Mouse (Mus musculus) hindbrain, embryonic 15.5 days (tissue): ENCODE data around the gene Kcnh1. TPM values are rescaled to one million over a fixed set of nuclear protein-coding genes. Genes with fewer than 3 reads are reported as not detected.

Source experiments
- ATAC-seq: fragments of 200-750 bp; cut with Nextera tagmentation; 2 replicates; pipeline ENCODE4 v1.8.0; 2017; ENCODE audit warnings: low read depth, moderate number of reproducible peaks, moderate TSS enrichment; ENCODE audit not compliant: low FRiP score
- H3K27ac ChIP-seq: fragments of 300-500 bp; sonication (generic); replicated peaks from 2 replicates; pipeline ENCODE4 v1.5.1; 2015; ENCODE audit warnings: mild to moderate bottlenecking, inconsistent platforms
- H3K27me3 ChIP-seq: fragments of 300-500 bp; sonication (generic); 2 replicates; pipeline ENCODE4 v1.6.1; 2015; ENCODE audit warnings: control low read depth, inconsistent platforms
- H3K36me3 ChIP-seq: fragments of 300-500 bp; sonication (generic); 2 replicates; pipeline ENCODE4 v1.6.1; 2015; ENCODE audit warnings: control low read depth, inconsistent platforms
- H3K4me1 ChIP-seq: fragments of 300-500 bp; sonication (generic); replicated peaks from 2 replicates; pipeline ENCODE4 v1.6.1; 2015; ENCODE audit warnings: control low read depth, inconsistent platforms
- H3K4me2 ChIP-seq: fragments of 300-500 bp; sonication (generic); 2 replicates; pipeline ENCODE4 v1.6.1; 2015; ENCODE audit warnings: moderate library complexity, mild to moderate bottlenecking, inconsistent platforms
- H3K4me3 ChIP-seq: fragments of 300-500 bp; sonication (generic); 2 replicates; pipeline ENCODE4 v1.5.1; 2015; ENCODE audit warnings: mild to moderate bottlenecking, inconsistent platforms
- H3K9ac ChIP-seq: fragments of 300-500 bp; sonication (generic); 2 replicates; pipeline ENCODE4 v1.6.1; 2015; ENCODE audit warnings: inconsistent platforms
- H3K9me3 ChIP-seq: fragments of 300-500 bp; sonication (generic); 2 replicates; pipeline ENCODE4 v1.6.1; 2016; ENCODE audit warnings: control low read depth, inconsistent platforms
- WGBS: fragments of 180-500 bp; shearing (Covaris S2); methylation state at CpG from one replicate; pipeline ENCODE4 v1.1.7; 2015; 5-methylcytosine and 5-hydroxymethylcytosine counted together
- polyA plus RNA-seq: library from polyadenylated mRNA; unstranded; fragments of >200 nt; fragmentation: Nextera tagmentation; extraction: Ambion mirVana; gene quantifications from 2 replicates; pipeline ENCODE4 v1.2.1, GENCODE M21; 2015

Kcnh1 gene
- polyA plus RNA-seq, 1 experiment from 2014 or later = 3.6 TPM

DNA sequence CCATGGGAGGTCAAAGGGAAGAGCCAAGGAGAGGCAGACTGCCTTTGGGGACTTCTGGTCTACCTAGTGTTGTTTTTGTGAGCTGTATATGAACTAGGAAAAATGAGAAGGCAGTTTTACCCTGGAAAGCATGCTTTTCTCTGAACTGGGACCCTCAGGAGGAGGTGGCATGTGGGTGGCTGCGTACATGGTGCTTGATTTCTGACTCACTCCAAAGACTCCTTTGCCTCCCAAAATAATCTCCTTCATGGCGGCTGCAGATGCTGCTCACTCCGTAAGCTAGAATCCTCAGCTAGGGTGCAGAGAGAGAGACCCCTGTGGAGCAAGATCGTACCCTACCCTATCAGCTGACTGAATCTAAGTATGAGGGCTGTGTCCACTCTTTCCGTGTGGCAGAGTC is 145.5 kb downstream of the Kcnh1 start:
- no peak overlapping the region for H3K9ac ChIP-seq
- no peak overlapping the region for H3K27ac ChIP-seq
- no peaks in the 10 kb centered on the region for H3K9me3 ChIP-seq
- H3K36me3 ChIP-seq = no peaks in the 10 kb centered on the region
- ATAC-seq = no peak
- WGBS = 92% methylated on average over 5 of the region's 5 CpGs
- no peak overlapping the region for H3K4me3 ChIP-seq
- no peaks in the 10 kb centered on the region for H3K4me1 ChIP-seq
- H3K27me3 ChIP-seq = no peaks in the 10 kb centered on the region
- H3K4me2 ChIP-seq = no peak overlapping the region

DNA sequence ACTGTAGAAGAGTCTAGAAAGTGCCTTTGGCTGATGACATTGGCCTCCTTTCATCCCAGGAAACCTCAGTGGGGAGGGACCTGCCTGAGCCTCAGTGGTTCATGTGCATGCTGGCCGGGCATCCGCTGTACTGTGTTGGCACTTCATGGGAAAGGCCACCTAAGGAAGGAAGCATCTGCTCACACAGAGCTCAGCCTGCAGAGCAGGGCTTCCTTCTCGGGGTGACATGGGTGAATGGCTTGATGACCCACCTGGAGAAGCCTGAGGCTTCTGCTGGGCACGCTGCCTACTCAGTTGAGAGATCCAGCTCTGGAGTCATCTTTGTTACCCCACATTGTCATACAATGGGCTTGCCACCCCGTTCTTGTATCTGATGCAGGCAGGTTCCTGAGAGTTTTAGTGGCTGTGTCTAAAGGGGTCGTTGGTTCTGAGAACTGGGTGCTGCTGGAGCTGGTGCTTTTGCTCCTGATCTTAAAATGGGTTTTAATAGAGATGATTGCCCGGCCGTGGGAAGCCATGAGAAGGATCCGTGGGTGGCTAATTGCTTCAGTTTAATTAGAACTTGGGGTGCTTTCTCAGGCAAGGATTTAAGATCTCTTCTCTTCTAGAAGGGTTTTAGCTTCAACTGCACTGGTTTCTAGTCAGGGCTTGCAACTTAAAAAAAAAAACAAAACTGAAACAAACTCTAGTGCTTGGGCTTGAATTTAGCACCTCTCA is 148.9 kb downstream of the Kcnh1 start:
- 82% methylated on average over 9 of the region's 9 CpGs for WGBS
- H3K4me3 ChIP-seq = no peak overlapping the region
- no peaks in the 10 kb centered on the region for H3K9me3 ChIP-seq
- H3K27ac ChIP-seq = no peak overlapping the region
- no peaks in the 10 kb centered on the region for H3K4me1 ChIP-seq
- H3K4me2 ChIP-seq = no peak overlapping the region
- H3K9ac ChIP-seq = no peak overlapping the region
- no peaks in the 10 kb centered on the region for H3K27me3 ChIP-seq
- H3K36me3 ChIP-seq = no peaks in the 10 kb centered on the region
- no peak for ATAC-seq

DNA sequence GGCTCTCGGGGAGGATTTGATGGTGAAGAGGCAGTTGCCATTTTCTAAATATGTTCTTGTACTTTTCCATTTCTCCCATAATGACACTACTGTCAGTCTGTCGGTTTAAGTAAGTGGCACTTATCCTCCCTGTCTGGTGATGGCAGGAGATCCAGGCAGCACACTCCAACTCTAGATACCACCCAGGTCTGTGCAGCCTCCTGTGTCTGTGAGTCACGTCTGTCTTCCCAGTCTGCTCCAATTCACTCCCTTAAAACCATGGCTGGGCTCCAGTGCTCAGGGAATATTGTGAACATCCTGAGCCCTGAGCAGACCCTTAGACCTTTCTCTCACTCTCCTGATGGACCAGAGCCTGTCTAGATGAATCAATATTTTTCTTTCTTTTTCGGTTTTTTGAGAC is 151.2 kb downstream of the Kcnh1 start:
- H3K9me3 ChIP-seq = no peaks in the 10 kb centered on the region
- no peak overlapping the region for H3K4me3 ChIP-seq
- no peak overlapping the region for H3K27ac ChIP-seq
- H3K4me2 ChIP-seq = no peak overlapping the region
- no peaks in the 10 kb centered on the region for H3K36me3 ChIP-seq
- no peak overlapping the region for H3K9ac ChIP-seq
- WGBS = 84% methylated on average over 4 of the region's 4 CpGs
- ATAC-seq = no peak
- H3K27me3 ChIP-seq = no peaks in the 10 kb centered on the region
- peaks cover 6% of the 10 kb centered on the region; the same call in 1 of the 2 replicates for H3K4me1 ChIP-seq

DNA sequence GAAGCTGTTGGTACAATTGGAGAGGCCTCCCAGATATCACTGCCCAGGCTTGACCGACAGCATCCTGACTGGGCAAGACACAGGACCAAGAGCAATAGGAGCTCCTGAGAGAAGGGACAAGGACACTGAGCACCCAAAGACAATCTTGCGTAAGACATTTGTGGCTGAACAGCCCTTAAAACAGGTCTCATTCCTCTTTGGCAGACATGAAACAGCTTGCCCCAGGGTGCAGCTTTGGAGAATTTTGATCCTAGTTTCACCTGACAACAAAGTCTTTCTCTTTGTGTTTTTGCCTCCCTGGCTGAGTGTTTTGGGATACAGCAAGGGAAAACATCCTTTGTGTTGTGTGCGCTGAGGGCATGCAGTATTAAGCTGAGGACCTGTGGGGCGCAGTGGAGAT is 153.4 kb downstream of the Kcnh1 start:
- H3K27me3 ChIP-seq = no peaks in the 10 kb centered on the region
- 95% methylated on average over 4 of the region's 4 CpGs for WGBS
- H3K36me3 ChIP-seq = no peaks in the 10 kb centered on the region
- H3K9ac ChIP-seq = no peak overlapping the region
- H3K4me2 ChIP-seq = no peak overlapping the region
- peaks cover 9% of the 10 kb centered on the region; the same call in 1 of the 2 replicates for H3K4me1 ChIP-seq
- H3K27ac ChIP-seq = no peak overlapping the region
- no peaks in the 10 kb centered on the region for H3K9me3 ChIP-seq
- no peak for ATAC-seq
- H3K4me3 ChIP-seq = no peak overlapping the region

DNA sequence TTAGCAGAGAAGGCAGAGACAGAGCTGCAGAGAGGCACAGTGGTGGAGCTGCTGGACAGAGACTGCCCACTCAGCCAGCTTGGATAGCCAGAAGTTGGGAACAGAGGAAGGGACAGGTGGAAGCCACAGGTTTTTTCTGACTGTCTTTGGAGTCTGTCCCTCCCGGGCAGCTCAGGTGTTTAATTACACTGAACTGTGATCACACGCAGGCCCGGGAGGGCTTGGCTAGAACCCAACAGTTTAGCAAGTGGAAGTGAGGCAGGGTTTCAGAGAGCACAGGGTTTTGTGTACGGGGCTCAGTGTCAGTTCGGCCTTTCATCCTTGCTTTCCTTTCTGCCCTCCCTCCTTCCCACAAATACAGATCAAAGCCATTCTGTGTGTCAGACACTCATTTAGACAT is 156.8 kb downstream of the Kcnh1 start:
- Histone ChIP-seq H3K4me2 (no peak overlapping the region), H3K9ac (no peak overlapping the region), H3K4me1 (peaks cover 9% of the 10 kb centered on the region; the same call in 1 of the 2 replicates), H3K27ac (no peak overlapping the region), H3K9me3 (no peaks in the 10 kb centered on the region), H3K27me3 (no peaks in the 10 kb centered on the region), H3K36me3 (no peaks in the 10 kb centered on the region), H3K4me3 (no peak overlapping the region)
- WGBS = 74% methylated on average over 5 of the region's 5 CpGs
- ATAC-seq = no peak

DNA sequence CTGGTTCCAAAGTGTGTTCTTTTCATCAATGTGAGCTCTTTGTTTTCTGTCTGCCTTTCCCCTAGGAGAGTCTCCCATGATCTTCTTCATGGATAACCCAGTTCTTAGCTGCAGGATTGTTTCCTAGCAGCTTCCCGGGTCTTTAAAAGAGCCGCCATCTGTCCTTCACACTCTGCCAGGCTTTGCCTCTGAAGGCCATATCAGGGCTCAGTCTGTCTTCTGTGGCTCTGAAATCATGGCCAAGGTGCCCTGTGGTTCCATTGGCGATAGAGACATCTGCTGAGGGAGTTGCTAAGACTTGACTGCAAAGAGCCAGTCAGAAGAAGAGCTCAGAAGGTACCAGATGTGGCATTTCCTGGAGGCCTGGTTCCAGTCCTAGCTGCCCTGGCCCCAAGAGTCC is 165.7 kb downstream of the Kcnh1 start:
- WGBS = 87% methylated on average over 3 of the region's 3 CpGs
- H3K4me1 ChIP-seq = no peaks in the 10 kb centered on the region
- ATAC-seq = no peak
- no peaks in the 10 kb centered on the region for H3K27me3 ChIP-seq
- H3K4me2 ChIP-seq = no peak overlapping the region
- H3K9ac ChIP-seq = no peak overlapping the region
- H3K9me3 ChIP-seq = no peaks in the 10 kb centered on the region
- H3K36me3 ChIP-seq = no peaks in the 10 kb centered on the region
- H3K27ac ChIP-seq = no peak overlapping the region
- H3K4me3 ChIP-seq = no peak overlapping the region

DNA sequence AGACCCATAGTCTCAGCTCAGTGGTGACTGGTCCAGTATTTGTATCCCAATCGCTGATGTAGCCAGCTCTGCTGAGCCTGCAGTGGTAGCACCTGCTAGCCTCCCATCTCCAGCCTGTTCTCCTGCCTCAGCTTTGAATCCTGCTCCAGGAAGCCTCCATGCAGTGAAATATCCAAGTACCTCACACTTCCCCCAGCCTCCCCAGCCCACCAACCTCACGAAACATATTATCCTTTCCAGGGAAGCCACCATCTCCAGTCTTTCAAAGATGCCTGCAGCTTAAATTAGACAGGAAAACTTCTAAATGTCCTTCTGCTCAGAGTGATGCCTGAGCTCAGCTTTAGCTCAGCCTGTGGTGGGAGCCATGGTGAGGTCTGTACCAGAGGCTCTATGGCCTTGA is 168.6 kb downstream of the Kcnh1 start:
- H3K9ac ChIP-seq = no peak overlapping the region
- no peaks in the 10 kb centered on the region for H3K36me3 ChIP-seq
- no peaks in the 10 kb centered on the region for H3K27me3 ChIP-seq
- 78% methylated on average over 2 of the region's 2 CpGs for WGBS
- H3K27ac ChIP-seq = no peak overlapping the region
- ATAC-seq = no peak
- no peaks in the 10 kb centered on the region for H3K9me3 ChIP-seq
- no peaks in the 10 kb centered on the region for H3K4me1 ChIP-seq
- H3K4me2 ChIP-seq = no peak overlapping the region
- H3K4me3 ChIP-seq = no peak overlapping the region

DNA sequence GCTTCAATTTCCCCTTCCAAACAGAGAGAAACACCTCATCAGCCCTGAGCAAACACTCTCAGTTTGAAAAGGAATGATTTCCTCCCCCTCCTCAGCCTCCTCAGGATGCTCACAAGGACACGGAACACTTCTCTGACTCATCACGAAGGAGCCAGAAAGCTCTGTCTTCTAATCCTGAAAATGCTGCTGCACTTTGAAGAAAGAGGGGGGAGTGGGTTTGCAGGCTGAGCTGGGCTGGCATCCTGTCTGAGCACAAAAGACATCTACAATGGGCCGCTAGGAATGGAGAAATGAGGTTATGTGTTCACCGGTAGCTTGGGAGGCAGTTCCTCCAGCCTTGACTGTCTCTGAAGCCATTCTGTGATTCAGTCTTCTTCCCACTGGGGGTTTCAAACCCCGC is 177.8 kb downstream of the Kcnh1 start:
- no peak for ATAC-seq
- Histone ChIP-seq H3K36me3 (no peaks in the 10 kb centered on the region), H3K9ac (no peak overlapping the region), H3K4me1 (peaks cover 8% of the 10 kb centered on the region; the same call in 1 of the 2 replicates), H3K27me3 (no peaks in the 10 kb centered on the region), H3K27ac (no peak overlapping the region), H3K4me2 (no peak overlapping the region), H3K9me3 (no peaks in the 10 kb centered on the region), H3K4me3 (no peak overlapping the region)
- WGBS = 62% methylated on average over 5 of the region's 5 CpGs

DNA sequence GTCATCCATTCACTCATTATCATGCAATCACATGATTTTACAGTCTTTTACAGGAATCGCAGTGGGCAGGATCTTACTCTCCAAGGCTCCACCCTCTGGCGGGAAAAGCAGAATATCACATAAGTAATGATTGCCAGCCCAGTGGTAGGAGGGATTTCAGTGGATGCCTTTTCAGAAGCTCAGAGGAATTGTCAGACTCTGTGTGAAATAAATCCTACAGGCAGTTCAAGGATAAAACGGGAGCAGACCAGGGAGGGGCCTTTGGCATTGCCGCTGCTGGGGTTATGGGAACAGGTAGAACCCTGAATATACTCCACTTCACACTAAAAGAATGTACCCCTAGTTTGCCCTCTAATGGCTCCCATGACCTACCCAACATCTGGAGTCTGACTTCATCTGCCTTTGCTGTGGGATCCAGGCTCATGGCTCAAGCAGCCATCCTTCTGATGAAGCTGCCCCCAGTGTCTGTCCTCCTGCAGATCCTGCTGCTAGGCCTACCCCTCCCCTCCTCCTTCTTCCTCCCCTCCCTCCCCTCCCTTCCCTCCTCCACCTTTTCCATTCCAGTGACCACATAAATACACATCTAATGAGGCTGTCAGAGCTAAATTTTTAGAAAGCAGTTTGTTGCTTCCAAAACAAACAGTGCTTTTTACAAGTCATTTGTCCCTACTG is 181.5 kb downstream of the Kcnh1 start:
- no peaks in the 10 kb centered on the region for H3K9me3 ChIP-seq
- ATAC-seq = no peak
- 85% methylated on average over 4 of the region's 4 CpGs for WGBS
- peaks cover 8% of the 10 kb centered on the region; the same call in 1 of the 2 replicates for H3K4me1 ChIP-seq
- no peak overlapping the region for H3K9ac ChIP-seq
- H3K27me3 ChIP-seq = no peaks in the 10 kb centered on the region
- H3K4me2 ChIP-seq = no peak overlapping the region
- no peak overlapping the region for H3K27ac ChIP-seq
- H3K36me3 ChIP-seq = no peaks in the 10 kb centered on the region
- no peak overlapping the region for H3K4me3 ChIP-seq

DNA sequence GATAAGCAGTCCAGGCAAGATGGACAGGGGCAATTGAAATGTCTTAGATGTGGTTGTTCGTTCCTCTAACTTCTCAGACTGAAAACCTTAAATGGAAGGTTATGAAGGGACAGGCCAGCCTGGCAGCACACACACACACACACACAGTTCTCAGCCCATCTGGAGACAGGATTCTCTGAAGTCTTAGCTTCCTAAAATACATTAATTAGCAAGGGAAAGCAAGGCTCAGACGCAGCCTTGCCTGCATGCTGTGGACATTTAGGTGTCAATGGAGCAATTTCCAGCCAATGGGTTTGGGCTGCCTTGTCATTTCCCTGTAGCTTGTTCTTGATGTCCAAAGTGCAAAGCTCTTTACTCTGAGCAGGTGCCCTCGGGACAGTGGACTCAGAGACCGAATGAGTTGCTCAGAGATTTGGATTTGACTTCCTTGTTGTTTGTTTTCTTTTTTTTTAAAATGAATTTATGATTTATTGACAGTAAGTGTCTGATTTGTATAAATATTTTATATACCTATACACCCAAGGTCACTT is 188.0 kb downstream of the Kcnh1 start:
- no peak overlapping the region for H3K27ac ChIP-seq
- H3K4me3 ChIP-seq = no peak overlapping the region
- H3K9me3 ChIP-seq = no peaks in the 10 kb centered on the region
- no peak overlapping the region for H3K4me2 ChIP-seq
- H3K27me3 ChIP-seq = no peaks in the 10 kb centered on the region
- H3K4me1 ChIP-seq = no peaks in the 10 kb centered on the region; the same call in 1 of the 2 replicates
- H3K36me3 ChIP-seq = no peaks in the 10 kb centered on the region
- no peak for ATAC-seq
- no peak overlapping the region for H3K9ac ChIP-seq
- 85% methylated on average over 4 of the region's 4 CpGs for WGBS

DNA sequence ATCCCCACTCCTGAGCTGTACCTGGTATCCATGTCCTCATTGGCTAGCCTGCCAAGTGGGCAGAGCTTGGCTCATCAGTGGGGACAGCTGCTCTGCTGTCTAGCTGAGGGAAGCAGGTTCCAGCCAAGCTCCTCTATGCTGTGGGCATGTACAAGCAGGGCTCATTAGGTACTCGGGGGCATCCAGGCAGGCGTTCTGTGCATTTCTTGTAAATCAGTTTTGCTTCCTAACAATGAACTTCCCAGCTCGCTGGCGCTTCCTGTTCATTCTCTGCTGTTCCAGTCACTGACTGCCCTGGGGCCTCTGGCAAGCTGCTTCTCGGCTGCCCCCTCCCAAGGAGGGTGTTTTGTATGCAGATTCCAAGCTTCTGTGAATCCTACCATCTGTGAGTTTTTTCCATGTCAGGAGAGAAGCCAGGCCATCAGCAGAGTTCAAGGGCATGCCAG is 190.0 kb downstream of the Kcnh1 start:
- no peaks in the 10 kb centered on the region for H3K27me3 ChIP-seq
- H3K4me1 ChIP-seq = no peaks in the 10 kb centered on the region; the same call in 1 of the 2 replicates
- H3K4me2 ChIP-seq = no peak overlapping the region
- no peak overlapping the region for H3K9ac ChIP-seq
- ATAC-seq = peak; percentile 79
- peak overlapping the region; percentile 37; the same call in 1 of the 2 replicates for H3K27ac ChIP-seq
- no peak overlapping the region for H3K4me3 ChIP-seq
- H3K36me3 ChIP-seq = no peaks in the 10 kb centered on the region
- WGBS = 36% methylated on average over 5 of the region's 5 CpGs
- no peaks in the 10 kb centered on the region for H3K9me3 ChIP-seq

DNA sequence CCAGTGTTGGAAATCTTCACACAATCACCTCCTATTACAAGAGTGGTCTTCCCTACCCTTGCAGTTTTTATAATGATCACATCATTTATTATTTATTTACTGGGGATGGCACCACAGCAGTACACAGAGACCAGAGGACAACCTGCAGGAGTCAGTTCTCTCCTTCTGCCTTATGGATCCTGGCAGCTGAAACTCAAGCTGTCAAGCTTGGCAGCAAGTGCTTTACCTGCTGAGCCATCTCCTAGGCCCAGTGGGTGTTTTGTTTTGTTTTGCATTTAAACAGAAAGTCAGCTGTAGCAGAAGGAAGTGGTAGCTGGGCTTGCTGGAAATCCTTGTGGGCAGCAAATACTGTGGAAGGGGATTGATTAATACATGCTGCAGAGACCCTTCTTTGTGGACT is 197.1 kb downstream of the Kcnh1 start:
- H3K9me3 ChIP-seq = no peaks in the 10 kb centered on the region
- ATAC-seq = 0 out of 2 replicates have a peak, but pooled peaks have one; percentile 27

More for the DNA sequence above, 197.1 kb downstream of the Kcnh1 start:
- no peaks in the 10 kb centered on the region for H3K4me1 ChIP-seq
- H3K36me3 ChIP-seq = no peaks in the 10 kb centered on the region
- no peak overlapping the region for H3K27ac ChIP-seq
- H3K4me2 ChIP-seq = no peak overlapping the region
- H3K4me3 ChIP-seq = no peak overlapping the region
- H3K27me3 ChIP-seq = no peaks in the 10 kb centered on the region
- no peak overlapping the region for H3K9ac ChIP-seq
